Mouse (Mus musculus) urinary bladder, postnatal 14 days (tissue): ENCODE measurements at regions not wholly inside any gene's neighbourhood (a gene's known extent, or its start where the extent isn't known, plus 50 kb on each side); places are given as distances from the start of the nearest gene placed in this dataset.
A peak's percentile ranks its signal among the peaks of the same experiment; 100 is the strongest.

Source experiments
- DNase-seq: peaks from one replicate; pipeline ENCODE4 v3.0.0; 2021; ENCODE audit warnings: low spot score

DNA sequence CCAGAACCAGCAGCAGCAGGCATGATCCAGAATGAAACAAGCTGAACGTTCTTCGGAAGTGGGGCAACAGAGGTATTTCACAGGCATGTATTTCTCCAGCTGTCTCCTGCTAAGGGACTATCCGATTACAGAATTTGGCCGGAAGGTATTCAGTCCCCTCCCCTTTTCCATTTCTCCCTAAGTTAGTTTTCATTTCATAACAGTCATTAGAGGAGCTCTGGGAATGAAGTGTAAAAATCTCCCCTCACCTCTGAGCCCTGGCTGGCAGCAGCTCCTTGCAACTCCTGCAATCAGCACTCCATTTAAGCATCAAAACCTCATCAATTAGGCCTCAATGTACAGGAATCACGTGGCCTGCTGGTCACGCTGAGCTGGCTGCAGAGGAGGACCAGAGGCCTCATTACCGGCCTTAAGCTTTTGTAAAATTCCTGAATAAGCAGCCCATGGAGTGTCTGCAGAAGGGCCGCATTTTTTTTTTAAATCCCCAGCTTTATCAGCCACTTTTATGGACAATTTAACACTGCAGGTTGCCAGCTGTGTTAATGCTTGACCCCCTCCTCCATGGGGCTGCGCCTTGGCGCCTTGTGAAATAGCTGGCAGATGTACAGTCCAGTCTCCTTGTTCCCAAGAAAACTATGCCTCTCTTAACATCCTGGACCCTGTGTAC is 456.1 kb upstream of the Kirrel3 start:
- no peak for DNase-seq

DNA sequence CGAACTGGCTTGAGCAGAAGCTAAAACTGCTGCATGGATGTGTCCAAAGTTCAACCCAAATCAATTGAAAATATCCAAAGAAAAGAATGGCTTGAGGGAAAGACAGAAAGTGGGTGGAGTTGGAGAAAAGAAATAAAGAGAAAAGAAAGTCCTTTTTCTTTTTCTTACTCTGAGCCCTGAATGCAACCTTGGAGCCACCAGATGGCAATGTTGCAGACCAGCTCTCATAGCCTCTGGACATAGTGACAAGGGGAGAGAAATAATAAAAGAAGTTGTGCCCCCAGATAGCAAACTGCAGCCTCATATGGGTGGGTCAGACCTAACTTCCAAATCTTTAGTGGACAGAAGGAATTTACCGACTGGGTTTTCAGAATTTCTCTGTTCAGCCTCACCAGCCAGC is 431.3 kb upstream of the Kirrel3 start:
- DNase-seq = peak; percentile 5
